9 mouse cellular contexts compared by ENCODE assay signal in genomic region chr5:139129572-139130151, GRCm38 (mm10). TPM values are rescaled to one million over a fixed set of nuclear protein-coding genes. Genes with fewer than 3 reads are reported as not detected.
DNase-seq lines count a peak whose midpoint lies in the region; ATAC-seq lines count a peak whose summit lies in the region.
"Had no signal": no experiment of that assay in that cellular context is flagged by ENCODE, and none has a peak within 500 bp of the region (broad histone marks: within the 10 kb centered on the region; RNA-seq: fewer than 3 reads in every experiment).

No protein-coding gene starts in this region.

- H3K4me2 ChIP-seq in hindbrain, embryonic 11.5 days (replicated peaks; ENCODE audit: low read depth, low read length) = peak overlapping the region; percentile 91
- H3K4me2 ChIP-seq in limb, embryonic 11.5 days (ENCODE audit: low read depth, severe bottlenecking) = peak overlapping the region; percentile 97
- peak overlapping the region; percentile 71 for H3K4me2 ChIP-seq in neural tube, embryonic 14.5 days (ENCODE audit: low read depth, low read length)

- no peak overlapping the region; the same call in 1 of the 2 replicates for H3K27ac ChIP-seq in hindbrain, embryonic 11.5 days (ENCODE audit: low read depth, low read length)
- no peak overlapping the region for H3K27ac ChIP-seq in limb, embryonic 11.5 days (replicated peaks; ENCODE audit: low read depth, low read length)
- peak overlapping the region; percentile 71 for H3K27ac ChIP-seq in neural tube, embryonic 14.5 days (ENCODE audit: low read depth, low read length)

- no peaks in the 10 kb centered on the region; the same call in 1 of the 2 replicates for H3K4me1 ChIP-seq in hindbrain, embryonic 11.5 days (replicated peaks; ENCODE audit: control insufficient read depth, insufficient read depth, low read length)
- H3K4me1 ChIP-seq in limb, embryonic 11.5 days (ENCODE audit: control insufficient read depth, insufficient read depth, low read length) = 0 out of 2 replicates have a peak, but pooled peaks cover 3% of the 10 kb centered on the region
- H3K4me1 ChIP-seq in neural tube, embryonic 14.5 days (ENCODE audit: control insufficient read depth, insufficient read depth, low read length) = peaks cover 3% of the 10 kb centered on the region; the same call in 1 of the 2 replicates

- DNase-seq in CD4-positive, CD25-positive, alpha-beta regulatory T cell, adult 2 months (ENCODE audit: low read depth, low spot score) = peak; percentile 11
- DNase-seq in thymus, postnatal 4 days = peak; percentile 15
- no peak for DNase-seq in thymus, adult 18-20 months
- peak; percentile 47 for DNase-seq in hindbrain, embryonic 11.5 days (ENCODE audit: low spot score)
- peak; percentile 35 for DNase-seq in limb, embryonic 11.5 days (ENCODE audit: low spot score)
- no peak for DNase-seq in adipocyte (ENCODE audit: low spot score)

- H3K9ac ChIP-seq in hindbrain, embryonic 11.5 days (ENCODE audit: low read depth, low read length) = peak overlapping the region; percentile 68
- H3K9ac ChIP-seq in limb, embryonic 11.5 days (ENCODE audit: low read length) = peak overlapping the region; percentile 59
- H3K9ac ChIP-seq in neural tube, embryonic 14.5 days (replicated peaks; ENCODE audit: low read depth, low read length) = peak overlapping the region; percentile 72

- H3K9me3 ChIP-seq in hindbrain, embryonic 11.5 days (ENCODE audit: control insufficient read depth, low read length) = no peaks in the 10 kb centered on the region
- no peaks in the 10 kb centered on the region for H3K9me3 ChIP-seq in limb, embryonic 11.5 days (ENCODE audit: control insufficient read depth, low read length)
- no peaks in the 10 kb centered on the region for H3K9me3 ChIP-seq in neural tube, embryonic 14.5 days (ENCODE audit: control insufficient read depth, low read length)

- ATAC-seq in CD4-positive, CD25-positive, alpha-beta regulatory T cell, adult 4 months = no peak
- peak; percentile 75 for ATAC-seq in hindbrain, embryonic 11.5 days (ENCODE audit: low FRiP score)
- peak; percentile 51; the same call in 1 of the 2 replicates for ATAC-seq in limb, embryonic 11.5 days (ENCODE audit: insufficient number of reproducible peaks, low FRiP score, low TSS enrichment, low read depth)
- peak; percentile 90 for ATAC-seq in neural tube, embryonic 14.5 days (ENCODE audit: low read depth)

- H3K4me3 ChIP-seq in hindbrain, embryonic 11.5 days (ENCODE audit: low read depth, low read length) = peak overlapping the region; percentile 58
- peak overlapping the region; percentile 50 for H3K4me3 ChIP-seq in limb, embryonic 11.5 days (ENCODE audit: low read depth, low read length)
- peak overlapping the region; percentile 52 for H3K4me3 ChIP-seq in neural tube, embryonic 14.5 days (ENCODE audit: low read depth, low read length)
- H3K4me3 ChIP-seq: myocyte had no signal

- 13% methylated on average over 16 of the region's 55 CpGs for WGBS in hindbrain, embryonic 11.5 days
- whole genome bisulfite sequencing in limb, embryonic 11.5 days = 4% methylated on average over 35 of the region's 55 CpGs
- 3% methylated on average over 34 of the region's 55 CpGs for WGBS in neural tube, embryonic 14.5 days

- peaks cover 8% of the 10 kb centered on the region for H3K27me3 ChIP-seq in hindbrain, embryonic 11.5 days (ENCODE audit: control insufficient read depth, insufficient read depth, low read length)
- peaks cover 8% of the 10 kb centered on the region for H3K27me3 ChIP-seq in limb, embryonic 11.5 days (ENCODE audit: control insufficient read depth, insufficient read depth, low read length)
- no peaks in the 10 kb centered on the region for H3K27me3 ChIP-seq in neural tube, embryonic 14.5 days (ENCODE audit: control insufficient read depth, insufficient read depth, low read length)

- no peaks in the 10 kb centered on the region for H3K36me3 ChIP-seq in hindbrain, embryonic 11.5 days (ENCODE audit: control insufficient read depth, insufficient read depth, low read length)
- no peaks in the 10 kb centered on the region; the same call in 1 of the 2 replicates for H3K36me3 ChIP-seq in limb, embryonic 11.5 days (ENCODE audit: control insufficient read depth, insufficient read depth, low read length)
- no peaks in the 10 kb centered on the region for H3K36me3 ChIP-seq in neural tube, embryonic 14.5 days (ENCODE audit: control insufficient read depth, insufficient read depth, low read length)

RNA-seq across cellular contexts. Expression of gene Prkar1b, which starts 20.1 kb away (rescaled TPM):
- 1 to 10 TPM in 1 of 2 experiments, under 1 TPM in 1; 0.98 to 3.1 TPM for polyA plus RNA-seq in CD4-positive, CD25-positive, alpha-beta regulatory T cell, adult 4 months (2017; shearing (Covaris generic))
- 19.9 and 26.4 TPM in 2 replicates for polyA plus RNA-seq in hindbrain, embryonic 11.5 days (2014; fragmentation: Nextera tagmentation; extraction: Ambion mirVana)
- 3.4 and 4.8 TPM in 2 replicates for polyA plus RNA-seq in limb, embryonic 11.5 days (2014; fragmentation: Nextera tagmentation; extraction: Ambion mirVana)
- polyA plus RNA-seq in neural tube, embryonic 14.5 days (2014; fragmentation: Nextera tagmentation; extraction: Ambion mirVana) = 207 and 212 TPM in 2 replicates

RNA-seq across cellular contexts. Expression of gene Dnaaf5, which starts 20.4 kb away (rescaled TPM):
- polyA plus RNA-seq in CD4-positive, CD25-positive, alpha-beta regulatory T cell, adult 4 months (2017; shearing (Covaris generic)) = 10 to 100 TPM in 1 of 2 experiments, 1 to 10 TPM in 1; 8.2 to 16.0 TPM
- 5.3 and 7.2 TPM in 2 replicates for polyA plus RNA-seq in hindbrain, embryonic 11.5 days (2014; fragmentation: Nextera tagmentation; extraction: Ambion mirVana)
- 11.0 and 12.0 TPM in 2 replicates for polyA plus RNA-seq in limb, embryonic 11.5 days (2014; fragmentation: Nextera tagmentation; extraction: Ambion mirVana)
- 3.6 and 4.1 TPM in 2 replicates for polyA plus RNA-seq in neural tube, embryonic 14.5 days (2014; fragmentation: Nextera tagmentation; extraction: Ambion mirVana)

Comparison
In these comparisons a context has a peak if more than half of its experiments do, and no peak if none do; other contexts are left out.
1. DNase-seq: peak in CD4-positive, CD25-positive, alpha-beta regulatory T cell, adult 2 months (single experiment), thymus, postnatal 4 days (single experiment), hindbrain, embryonic 11.5 days (single experiment) and limb, embryonic 11.5 days (single experiment); none in thymus, adult 18-20 months (0 of 2) and adipocyte (single experiment).
2. Peak in every context shown above with its lines, with median percentiles within 50 percentile points of each other: H3K4me2 ChIP-seq, H3K4me3 ChIP-seq and H3K9ac ChIP-seq.